Mouse (Mus musculus): ENCODE measurements around the gene Pfn4.
"Not testable (repeated sequence)": the region's sequence is repeated elsewhere in the genome, so short reads cannot be mapped to it uniquely, and the experiment has no call there.

The Pfn4 gene

DNA sequence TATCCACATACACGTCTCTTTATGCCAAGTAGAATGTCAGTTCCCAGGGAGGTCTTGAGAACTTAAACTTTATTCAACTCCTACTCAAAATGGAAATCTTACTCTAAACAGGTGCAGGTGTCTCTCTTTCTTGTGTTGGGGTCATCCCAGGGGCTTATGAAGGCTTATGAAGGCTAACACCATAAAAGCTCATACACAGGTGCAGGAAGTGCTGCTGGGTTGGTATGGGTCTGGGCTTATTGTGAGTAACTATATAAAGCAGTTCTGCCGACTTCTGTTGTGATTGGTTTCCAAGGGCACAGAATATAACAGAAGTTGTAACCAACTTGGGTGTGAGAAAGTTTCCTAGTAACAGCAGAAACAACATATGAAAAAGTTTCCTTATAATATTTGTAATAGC, 15.6 kb downstream of the Pfn4 start:
- no peak for DNase-seq (ENCODE audit: low spot score in 2 of 2)

DNA sequence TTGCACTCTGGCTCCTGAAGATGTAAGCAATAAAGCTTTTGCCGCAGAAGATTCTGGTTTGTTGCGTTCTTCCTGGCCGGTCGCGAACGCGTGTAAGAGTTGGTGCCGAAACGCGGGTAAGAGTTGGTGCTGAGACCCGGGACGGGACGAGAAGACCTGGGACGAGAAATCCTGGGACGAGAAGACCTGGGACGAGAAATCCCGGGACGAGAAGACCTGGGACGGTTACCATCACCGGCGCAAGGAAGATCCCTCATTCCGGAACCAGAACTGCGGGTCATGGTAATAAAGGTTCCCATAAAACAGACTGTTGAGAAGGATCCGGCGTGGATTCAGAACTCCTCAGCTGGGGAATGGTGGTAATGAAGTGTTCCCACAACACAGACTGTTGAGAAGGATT, 19.3 kb downstream of the Pfn4 start:
- DNase-seq (ENCODE audit: low spot score in 2 of 2), result not testable (repeated sequence)

DNA sequence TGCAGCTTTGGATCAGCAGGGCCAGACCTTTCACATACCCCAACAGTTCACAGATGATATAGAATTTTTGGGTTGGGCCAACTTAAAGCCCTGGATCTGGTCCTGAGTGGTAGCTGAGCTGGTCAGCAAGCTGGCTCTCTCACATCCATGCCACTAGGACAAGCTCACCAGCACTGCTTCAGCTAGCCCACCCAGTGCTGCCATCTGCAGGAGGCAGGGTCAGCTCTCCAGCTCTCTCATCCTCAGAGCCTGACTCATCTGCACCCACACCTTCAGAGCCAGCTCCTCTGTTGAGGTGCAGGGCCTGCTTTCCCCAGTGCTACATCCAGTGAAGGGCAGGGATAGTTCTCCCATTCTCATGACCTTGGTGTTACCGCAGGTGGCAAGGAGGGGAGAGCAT, 24.9 kb downstream of the Pfn4 start:
- peak in 1 of 2 experiments; percentile 38 for DNase-seq (ENCODE audit: low spot score in 2 of 2)

DNA sequence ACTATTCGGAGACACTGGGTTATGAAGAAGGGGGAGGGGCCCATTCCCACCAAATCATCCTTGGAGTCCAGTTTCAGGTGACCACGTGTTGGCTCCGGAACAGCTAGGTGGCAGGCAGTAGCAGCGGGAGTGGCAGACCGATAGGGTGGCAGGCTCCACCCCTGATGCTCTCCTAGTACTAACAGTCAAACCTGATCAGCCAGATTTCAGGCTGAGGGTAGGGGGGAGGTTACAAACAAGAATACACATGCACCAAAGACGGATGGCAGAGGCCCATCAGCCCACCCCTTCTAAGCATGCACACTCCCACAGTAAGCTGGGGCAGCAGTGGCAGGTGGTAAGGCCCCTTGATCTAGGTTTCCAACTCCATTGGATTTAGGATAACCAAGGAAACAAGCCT, 28.6 kb downstream of the Pfn4 start:
- DNase-seq (ENCODE audit: low spot score in 2 of 2), result not testable (repeated sequence)

DNA sequence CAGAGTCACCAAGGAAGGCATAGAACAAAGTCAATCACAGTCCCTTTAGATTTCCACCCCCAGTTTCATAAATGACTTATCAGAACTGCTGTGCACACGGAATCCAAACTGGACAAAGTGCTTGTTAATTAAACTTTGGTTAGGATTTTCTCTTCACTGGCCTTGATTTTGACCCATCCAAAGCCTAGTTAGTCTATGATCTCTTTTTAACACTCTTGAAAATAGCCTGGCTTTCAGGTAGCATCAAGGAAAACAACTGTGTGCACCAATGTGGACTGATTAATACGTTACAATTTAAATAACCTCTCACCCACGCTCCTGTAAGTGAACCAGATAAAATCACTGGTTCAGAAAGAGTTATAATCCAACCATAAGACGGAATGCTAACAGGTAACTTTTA, 42.2 kb downstream of the Pfn4 start:
- DNase-seq (ENCODE audit: low spot score in 2 of 2), result no peak

DNA sequence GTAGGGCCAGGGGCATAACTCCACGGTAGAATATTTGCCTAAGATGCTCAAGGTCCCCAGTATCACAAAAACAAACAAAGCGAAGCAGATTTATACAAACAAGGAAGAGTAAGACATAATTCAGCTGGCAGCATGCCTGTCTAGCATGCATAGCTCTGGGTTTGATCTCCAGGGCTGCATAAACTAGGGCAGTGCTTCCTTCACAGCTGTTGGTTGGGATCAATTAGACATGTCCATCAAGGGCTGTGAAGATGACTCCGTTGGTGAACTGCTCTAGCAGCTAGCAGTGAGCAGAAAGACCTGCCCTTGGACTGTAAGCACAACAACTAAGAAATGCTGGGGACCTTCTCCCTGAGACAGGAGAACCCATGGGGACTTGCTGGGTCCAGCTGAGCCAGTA, 42.9 kb downstream of the Pfn4 start:
- DNase-seq (ENCODE audit: low spot score in 2 of 2), result no peak

DNA sequence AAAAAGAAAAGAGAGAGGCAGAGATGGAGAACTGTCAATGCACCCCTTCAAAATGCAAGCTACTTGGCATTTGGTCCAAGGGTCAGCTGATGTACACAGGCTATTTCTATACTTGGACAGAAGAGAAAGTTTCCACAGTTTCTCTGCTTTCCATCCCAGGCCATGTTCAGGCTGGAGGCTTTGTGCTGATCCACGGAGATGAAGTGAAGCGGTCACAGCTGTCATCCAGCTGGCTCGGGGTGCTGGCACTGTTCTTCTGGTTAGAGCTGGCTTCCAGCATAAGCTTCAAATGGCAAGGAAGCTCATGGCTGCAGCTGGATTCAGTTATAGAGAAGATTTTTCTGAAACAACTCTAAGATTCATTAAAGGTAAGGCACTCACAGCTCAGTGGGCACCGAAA, 44.8 kb downstream of the Pfn4 start:
- DNase-seq (ENCODE audit: low spot score in 2 of 2), result no peak

DNA sequence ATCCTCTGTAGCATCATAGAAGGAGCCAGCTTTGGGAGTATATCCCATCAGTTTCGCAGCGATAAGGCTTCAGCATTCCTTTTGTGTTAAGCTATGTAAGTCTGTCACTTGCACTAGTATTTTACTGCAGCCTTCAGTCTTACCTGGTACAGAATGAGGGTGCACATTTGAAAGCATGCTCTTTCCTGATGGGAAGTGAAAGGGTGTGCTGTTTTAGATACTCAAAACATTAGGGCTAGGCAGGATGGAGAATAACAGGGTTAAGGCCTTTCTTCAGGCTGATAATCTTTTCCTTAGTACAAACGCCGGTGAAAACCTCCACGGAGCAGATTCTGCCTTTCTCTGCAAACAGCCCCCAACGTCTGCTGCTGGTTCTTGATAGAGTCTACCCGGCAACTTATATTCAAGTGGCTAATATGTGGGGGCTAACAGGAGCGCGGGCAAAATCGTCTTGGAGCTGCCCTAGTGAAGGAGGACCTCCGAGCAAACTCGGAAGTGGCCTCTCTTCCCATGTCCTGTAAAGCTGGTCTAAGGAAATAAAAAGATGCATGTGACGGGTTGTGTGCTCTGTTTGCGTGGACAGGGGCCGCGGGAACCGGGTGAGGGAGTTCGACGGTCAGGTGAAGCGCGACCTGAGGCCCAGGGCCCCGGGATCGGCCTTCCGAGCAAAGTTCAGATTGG, 48.0 kb downstream of the Pfn4 start:
- DNase-seq (ENCODE audit: low spot score in 2 of 2), result no peak

DNA sequence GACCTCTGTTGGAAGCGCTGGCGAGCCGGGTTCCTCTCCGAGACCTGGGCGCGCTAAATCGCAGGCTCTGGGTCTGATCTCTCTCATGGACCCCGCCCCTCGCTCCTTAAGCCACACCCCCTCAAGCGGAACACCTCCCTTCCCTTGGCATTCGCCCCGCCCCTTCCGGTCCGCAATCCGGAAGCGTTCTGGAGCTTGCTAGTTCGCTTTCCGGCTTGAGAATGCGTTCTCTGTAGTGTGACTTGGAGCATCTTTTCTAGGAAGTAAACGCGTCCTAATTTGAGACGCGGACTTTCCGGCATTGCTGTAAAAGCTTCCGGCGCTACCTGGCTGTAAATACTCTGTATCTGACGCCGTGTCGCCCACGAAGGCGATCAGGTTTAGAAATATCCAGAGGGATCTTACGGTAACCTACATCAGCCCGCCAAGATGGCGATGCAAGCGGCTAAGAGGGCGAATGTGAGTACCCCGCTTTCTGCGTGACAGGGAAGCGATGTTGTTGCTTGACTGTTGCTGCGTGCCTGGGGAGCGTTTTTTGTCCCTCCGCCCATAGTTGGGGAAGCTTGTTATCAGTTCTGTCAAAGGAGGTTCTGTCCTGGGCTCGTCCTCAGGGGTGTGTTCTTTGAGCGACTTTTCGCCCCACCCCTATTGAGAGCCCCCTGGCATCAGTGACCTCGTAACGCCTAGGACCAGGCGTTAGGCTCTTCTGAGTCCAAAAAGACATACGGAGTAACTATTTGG, 48.7 kb downstream of the Pfn4 start, which contains the start of gene Sf3b6:
Sf3b6 (plus strand) TSS at position 184 of the 741 bp plus-strand sequence.
- DNase-seq (ENCODE audit: low spot score in 2 of 2), result peak; percentile 98 to 99

DNA sequence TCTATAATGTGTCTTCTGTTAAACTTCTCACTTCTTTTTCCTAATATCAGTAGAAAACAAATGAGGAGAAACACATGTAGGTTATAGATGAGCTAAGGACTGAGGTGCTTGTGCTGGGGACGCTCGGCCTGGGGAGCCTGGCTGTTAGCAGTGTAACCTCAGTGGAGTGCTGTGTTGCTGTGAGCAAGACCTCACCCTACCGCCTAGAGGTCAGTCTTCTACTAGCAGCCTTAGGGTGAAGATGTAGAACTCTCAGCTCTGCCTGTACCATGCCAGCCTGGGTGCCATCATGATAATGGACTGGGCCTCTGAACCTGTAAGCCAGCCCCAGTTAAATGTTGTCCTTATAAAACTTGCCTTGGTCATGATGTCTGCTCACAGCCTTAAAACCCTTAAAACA, 58.4 kb downstream of the Pfn4 start:
- no peak for DNase-seq (ENCODE audit: low spot score in 2 of 2)
